Mouse (Mus musculus) ES-E14 (cell line): ENCODE measurements at regions not wholly inside any gene's neighbourhood (a gene's known extent, or its start where the extent isn't known, plus 50 kb on each side); places are given as distances from the start of the nearest gene placed in this dataset.

Experiments
- DNase-seq: peaks from one replicate; pipeline ENCODE4 v3.0.0-alpha.2; 2013; ENCODE audit warnings: low read depth, low spot score
- H3K27ac ChIP-seq: 2 replicates; pipeline ENCODE4 v1.5.1; 2012; ENCODE audit warnings: low read depth, mild to moderate bottlenecking, low read length, moderate library complexity, mixed read lengths; ENCODE audit not compliant: poor library complexity, insufficient read depth, severe bottlenecking
- H3K36me3 ChIP-seq: 2 replicates; pipeline ENCODE4 v1.6.1; 2012; ENCODE audit warnings: mild to moderate bottlenecking, low read length, moderate library complexity, mixed read lengths; ENCODE audit not compliant: control insufficient read depth, poor library complexity, insufficient read depth, severe bottlenecking
- H3K4me1 ChIP-seq, 2 experiments: fragments of 150-350 bp in 1 of 2; sonication (generic) in 1 of 2; 2 replicates each; pipeline ENCODE4 v1.6.1; 2012; ENCODE audit warnings: low read length in 2 of 2, mild to moderate bottlenecking in 1 of 2, mixed read lengths in 1 of 2; ENCODE audit not compliant: control insufficient read depth in 2 of 2, insufficient read depth in 2 of 2, poor library complexity in 1 of 2
- H3K4me3 ChIP-seq, 2 experiments: fragments of 150-350 bp in 1 of 2; sonication (generic) in 1 of 2; 2 replicates each; pipeline ENCODE4 v1.5.1; 2012; ENCODE audit warnings: low read length in 2 of 2, low read depth in 1 of 2, mild to moderate bottlenecking in 1 of 2, mixed read lengths in 1 of 2; ENCODE audit not compliant: insufficient read depth in 1 of 2, poor library complexity in 1 of 2, severe bottlenecking in 1 of 2
- H3K9ac ChIP-seq: 2 replicates; pipeline ENCODE4 v1.6.1; 2012; ENCODE audit warnings: low read depth, mild to moderate bottlenecking, low read length, mixed read lengths; ENCODE audit not compliant: poor library complexity, insufficient read depth, severe bottlenecking
- H3K9me3 ChIP-seq: fragments of 150-350 bp; sonication (generic); 2 replicates; pipeline ENCODE4 v1.6.1; 2012; ENCODE audit warnings: low read depth, mild to moderate bottlenecking, low read length; ENCODE audit not compliant: control insufficient read depth, insufficient read depth
- CHD2 ChIP-seq: IDR thresholded peaks from 2 replicates; pipeline ENCODE4 v1.6.1; 2014; ENCODE audit warnings: mild to moderate bottlenecking, low read depth, low read length, inconsistent platforms
- HCFC1 ChIP-seq: IDR thresholded peaks from 2 replicates; pipeline ENCODE4 v1.6.1; 2012; ENCODE audit warnings: low read length, inconsistent platforms, borderline replicate concordance; ENCODE audit not compliant: insufficient read depth
- MAFK ChIP-seq: IDR thresholded peaks from 2 replicates; pipeline ENCODE4 v1.6.1; 2014; ENCODE audit warnings: mild to moderate bottlenecking, low read depth, low read length, inconsistent platforms; ENCODE audit not compliant: insufficient read depth
- ZC3H11A ChIP-seq: IDR thresholded peaks from 2 replicates; pipeline ENCODE4 v1.6.1; 2012; ENCODE audit warnings: low read depth, mild to moderate bottlenecking, inconsistent platforms, low read length, borderline replicate concordance
- ZNF384 ChIP-seq: IDR thresholded peaks from 2 replicates; pipeline ENCODE4 v1.6.1; 2012; ENCODE audit warnings: low read depth, low read length, inconsistent platforms
- in situ Hi-C, 2 experiments: fragments of 600-800 bp; cut with MboI; formaldehyde crosslinking; loops; one replicate each; pipeline ENCODE4 v1.15.1; 2025; ENCODE audit warnings: low sequenced_read_pairs in 2 of 2, inconsistent platforms in 1 of 2; ENCODE audit not compliant: unreplicated experiment in 2 of 2

DNA sequence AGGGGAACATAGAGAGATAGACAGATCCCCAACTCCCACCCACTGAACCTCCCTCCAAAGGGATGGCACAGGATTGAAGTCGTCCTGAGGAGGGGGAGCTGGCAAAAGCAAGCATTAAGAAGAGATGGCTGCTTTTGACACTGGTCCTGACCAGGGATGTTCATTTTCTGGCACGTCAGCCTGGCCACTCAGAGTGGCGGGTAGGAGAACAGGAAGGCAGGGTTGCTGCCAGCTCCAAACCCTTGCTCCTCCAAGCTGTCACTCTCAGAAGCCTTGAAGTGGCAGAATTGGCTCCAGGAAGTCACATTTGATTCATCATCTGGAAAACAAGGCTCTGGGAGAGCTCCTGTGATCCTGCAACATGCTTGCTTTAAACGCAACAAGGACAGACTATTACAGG, 94.8 kb upstream of the Sfswap start:
- Histone ChIP-seq H3K9me3 (no peaks in the 10 kb centered on the region), H3K9ac (no peak overlapping the region), H3K36me3 (no peaks in the 10 kb centered on the region), H3K27ac (no peak overlapping the region), H3K4me3 (no peak overlapping the region), H3K4me1 (no peaks in the 10 kb centered on the region)
- TF ChIP-seq MAFK (no peak), CHD2 (no peak), HCFC1 (no peak), ZC3H11A (no peak)
- DNase-seq = no peak
- in situ Hi-C loops = no loop called here

DNA sequence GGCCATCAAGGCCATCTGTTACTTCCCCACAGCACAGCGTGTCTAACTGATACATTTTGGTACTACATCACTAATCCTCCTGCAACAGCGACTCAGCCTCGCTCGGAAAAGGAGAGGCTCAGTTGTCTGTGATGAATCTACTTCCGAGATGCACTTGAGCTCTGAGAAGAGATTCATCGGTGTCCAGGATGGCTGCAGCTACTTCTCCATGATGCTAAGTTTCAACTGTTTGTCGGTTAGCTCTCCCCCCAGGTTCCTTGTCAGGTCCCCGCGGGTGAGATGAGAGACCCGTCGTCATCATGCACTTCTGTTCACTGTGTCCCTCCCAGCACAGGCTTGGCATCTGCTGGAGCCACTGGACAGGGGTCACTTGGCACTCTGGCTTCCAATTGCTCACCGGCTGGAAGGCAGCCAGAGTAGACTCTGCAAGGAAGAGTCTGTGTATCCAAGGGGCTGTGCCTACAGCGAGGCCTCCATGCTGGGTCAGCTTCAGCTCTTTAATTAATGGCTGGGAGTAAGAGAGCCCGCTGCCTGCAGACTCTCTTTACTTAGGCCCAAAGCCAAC, 91.5 kb upstream of the Sfswap start:
- Histone ChIP-seq H3K9me3 (no peaks in the 10 kb centered on the region), H3K4me1 (no peaks in the 10 kb centered on the region), H3K9ac (no peak overlapping the region), H3K27ac (no peak overlapping the region), H3K36me3 (no peaks in the 10 kb centered on the region), H3K4me3 (no peak overlapping the region)
- in situ Hi-C loops = no loop called here
- TF ChIP-seq MAFK (no peak), CHD2 (no peak), HCFC1 (no peak), ZC3H11A (no peak), ZNF384 (no peak)
- DNase-seq = no peak

DNA sequence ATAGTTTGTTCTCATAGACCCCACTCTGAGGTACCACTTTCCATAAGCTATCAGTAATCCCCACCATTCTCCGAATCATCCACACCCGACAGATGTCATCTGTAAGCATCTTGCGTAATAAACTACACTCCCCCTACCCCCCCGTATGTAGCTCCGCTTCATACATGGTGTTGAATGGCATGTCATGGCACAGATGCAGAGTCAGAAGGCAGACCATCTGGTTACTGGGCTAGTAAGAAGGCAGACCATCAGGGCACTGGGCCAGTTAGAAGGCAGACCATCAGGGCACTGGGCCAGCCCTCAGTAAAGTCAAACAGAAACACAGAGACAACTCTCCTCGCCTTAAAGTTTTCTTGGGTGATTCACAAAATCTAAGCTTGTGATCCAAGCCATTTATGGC, 88.9 kb upstream of the Sfswap start:
- no peak for DNase-seq
- no peaks in the 10 kb centered on the region for H3K9me3 ChIP-seq
- H3K9ac ChIP-seq = no peak overlapping the region
- in situ Hi-C loops = no loop called here
- H3K36me3 ChIP-seq = no peaks in the 10 kb centered on the region
- no peak for TF ChIP-seq CHD2
- no peak for TF ChIP-seq HCFC1
- TF ChIP-seq MAFK = no peak
- no peak for TF ChIP-seq ZNF384
- TF ChIP-seq ZC3H11A = no peak
- H3K4me1 ChIP-seq = 0 out of 4 replicates have a peak, but pooled peaks cover 0 to 2% of the 10 kb centered on the region in 2 experiments
- no peak overlapping the region for H3K27ac ChIP-seq
- H3K4me3 ChIP-seq = no peak overlapping the region

DNA sequence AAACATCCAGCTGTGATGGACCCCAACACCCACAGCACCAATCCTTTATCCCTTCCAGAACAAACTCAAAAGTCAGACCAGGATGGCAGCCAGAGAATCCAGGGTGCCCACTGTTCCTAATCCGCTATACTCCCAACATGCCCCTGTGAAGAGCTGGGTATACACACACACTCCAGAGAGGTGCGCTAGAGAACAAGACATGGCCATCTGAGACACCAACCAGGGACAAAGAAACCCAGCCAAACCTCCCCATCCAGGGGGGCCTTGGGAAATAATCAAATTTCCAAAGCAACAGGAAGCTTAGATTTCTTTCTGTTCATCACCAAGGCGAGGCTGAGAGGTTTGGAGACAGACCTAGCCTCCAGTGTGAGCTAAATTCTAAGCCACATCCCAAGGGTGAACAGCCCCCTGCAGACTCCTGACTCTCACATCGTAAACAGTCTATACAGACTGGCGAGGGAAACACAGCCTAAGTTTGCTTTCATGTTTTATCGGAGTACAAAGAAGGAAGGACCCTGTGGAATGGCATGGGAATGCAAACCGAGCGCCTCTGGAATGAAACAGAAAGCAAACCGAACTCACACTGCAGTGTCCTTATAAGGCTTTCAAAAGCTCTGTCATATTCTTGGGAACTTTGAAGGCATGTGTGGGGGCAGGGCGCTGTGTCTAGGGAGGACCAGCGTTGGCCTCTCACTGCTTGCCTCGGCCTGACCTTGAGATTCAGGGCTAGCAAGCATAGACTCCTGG, 85.9 kb upstream of the Sfswap start:
- no peak for DNase-seq
- H3K4me1 ChIP-seq = 0 out of 4 replicates have a peak, but pooled peaks cover 0 to 2% of the 10 kb centered on the region in 2 experiments
- no peaks in the 10 kb centered on the region for H3K36me3 ChIP-seq
- no peaks in the 10 kb centered on the region for H3K9me3 ChIP-seq
- H3K9ac ChIP-seq = no peak overlapping the region
- no peak overlapping the region for H3K4me3 ChIP-seq
- TF ChIP-seq ZC3H11A = no peak
- no peak for TF ChIP-seq MAFK
- TF ChIP-seq HCFC1 = no peak
- no peak for TF ChIP-seq CHD2
- TF ChIP-seq ZNF384 = no peak
- in situ Hi-C loops = no loop called here
- H3K27ac ChIP-seq = no peak overlapping the region
